Mouse (Mus musculus): ENCODE data around the gene Cpeb4.
A peak's percentile ranks its signal among the peaks of the same experiment; 100 is the strongest.
"Not testable (repeated sequence)": the region's sequence is repeated elsewhere in the genome, so short reads cannot be mapped to it uniquely, and the experiment has no call there.

Gene Cpeb4

GRCm38 (mm10) chr11:31871911-31872310 is at the start of gene Cpeb4:
Gene Cpeb4, plus strand, starts transcription at chr11:31872211.
- DNase-seq (ENCODE audit: low spot score): no peak

DNA sequence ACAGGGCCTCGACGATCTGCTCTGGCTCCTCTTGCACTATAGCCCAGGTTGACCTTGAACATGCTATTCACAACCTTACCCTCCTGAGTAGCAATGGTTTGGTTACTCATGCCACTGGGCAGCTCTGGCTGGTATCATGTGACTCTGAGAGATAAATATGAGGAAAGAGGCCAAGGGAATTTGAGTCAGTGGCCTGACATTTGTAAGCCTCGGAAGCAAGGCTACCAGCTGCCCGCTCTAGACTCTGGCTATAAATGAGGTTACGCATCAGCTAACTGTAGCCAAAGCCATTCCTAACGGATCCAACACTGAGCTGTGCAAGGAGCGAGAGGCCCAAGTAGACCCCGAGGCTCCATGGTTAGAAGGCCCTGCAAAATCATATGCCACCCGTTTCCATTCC is 49.5 kb upstream of the Cpeb4 start:
- DNase-seq (ENCODE audit: low spot score): peak; percentile 51

GRCm38 (mm10) chr11:31823513-31823912 is 48.5 kb upstream of the Cpeb4 start:
- no peak for DNase-seq (ENCODE audit: low spot score)

- DNase-seq (ENCODE audit: low spot score): peak; percentile 61
Measured at GRCm38 (mm10) chr11:31824504-31825166, 47.4 kb upstream of the Cpeb4 start.

DNA sequence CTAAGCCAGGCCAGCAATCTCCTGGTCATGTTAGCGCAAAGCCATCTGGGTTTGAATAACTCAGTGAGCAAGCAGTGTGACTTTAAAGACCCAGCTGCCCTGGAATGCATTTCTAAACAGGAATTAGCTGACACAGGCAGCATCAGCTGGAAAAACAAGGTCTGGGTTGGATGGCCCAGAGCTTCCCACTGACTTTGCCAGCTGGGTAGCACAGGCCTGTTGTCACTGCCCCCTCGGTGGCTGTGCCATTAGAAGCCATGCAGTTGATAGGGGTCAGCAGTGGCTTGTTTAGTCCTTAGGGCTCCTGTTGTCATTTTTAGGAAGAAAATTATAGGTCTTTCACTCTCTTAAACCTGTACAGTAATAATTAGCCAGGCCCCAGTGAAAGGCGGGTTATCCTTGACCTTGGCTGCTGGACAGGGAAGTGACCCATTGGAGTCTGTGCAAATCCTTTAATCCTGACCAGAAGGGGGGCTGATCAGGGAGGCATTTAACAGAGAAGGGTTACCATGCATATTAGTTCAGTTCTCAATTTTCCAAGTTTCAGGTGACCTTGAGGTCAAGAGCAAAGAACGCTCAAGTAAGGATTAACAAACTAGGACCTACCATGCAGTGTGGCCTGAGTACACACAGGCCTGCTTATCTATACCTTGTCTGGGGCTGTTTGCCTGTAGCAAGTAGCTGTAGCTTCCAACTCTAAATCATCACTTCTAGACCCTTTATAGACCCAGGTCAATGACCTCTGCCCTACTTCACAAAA is 43.8 kb upstream of the Cpeb4 start:
- no peak for DNase-seq (ENCODE audit: low spot score)

- DNase-seq (ENCODE audit: low spot score): no peak
Measured at GRCm38 (mm10) chr11:31828771-31829072, 43.3 kb upstream of the Cpeb4 start.

DNA sequence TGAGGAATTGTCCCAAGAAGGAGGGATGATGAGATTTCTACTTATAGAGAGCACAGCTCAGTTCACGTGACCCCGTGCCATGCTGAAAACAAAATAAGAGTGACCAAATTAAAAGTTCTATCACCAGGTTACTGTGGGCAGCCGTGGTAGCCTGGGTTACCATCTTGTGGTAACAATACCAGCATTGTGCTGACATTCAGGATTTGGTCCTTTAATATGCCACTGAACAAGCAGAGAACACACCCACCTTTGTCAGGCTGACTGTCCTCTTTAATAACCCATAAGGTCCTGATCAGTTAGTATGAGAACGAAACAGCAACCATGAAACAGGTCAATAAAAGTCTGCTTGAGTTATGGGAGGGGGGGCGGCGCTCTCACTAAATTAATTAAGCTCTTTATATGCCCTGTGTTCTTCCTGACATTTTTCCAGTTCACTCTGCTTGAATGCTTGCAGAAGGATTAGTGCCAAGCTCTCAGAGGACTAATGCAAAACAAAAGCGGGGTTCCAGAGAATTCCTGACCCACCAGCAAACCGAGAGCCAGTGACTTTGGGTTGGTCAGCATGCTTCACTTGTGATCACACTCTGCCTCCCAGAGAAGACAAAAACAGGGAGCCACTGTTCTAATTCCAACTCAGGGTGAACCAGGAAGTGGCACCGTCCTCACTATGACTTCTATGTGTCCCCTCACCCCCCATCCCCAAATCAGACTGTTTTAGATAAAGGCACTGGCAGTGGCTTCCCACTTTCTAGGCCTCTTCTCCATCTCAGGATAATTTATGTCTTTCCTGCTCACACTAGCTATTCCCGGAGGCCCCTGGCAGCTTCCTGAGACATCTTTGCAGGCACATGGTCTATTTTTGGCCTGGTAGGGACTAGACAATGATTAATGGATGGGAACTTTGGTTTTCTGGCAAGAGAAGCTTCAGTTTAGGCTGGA is 41.5 kb upstream of the Cpeb4 start:
- DNase-seq (ENCODE audit: low spot score): no peak

- no peak for DNase-seq (ENCODE audit: low spot score)
Measured at GRCm38 (mm10) chr11:31831451-31831850, 40.6 kb upstream of the Cpeb4 start.

GRCm38 (mm10) chr11:31831983-31832382 is 40.0 kb upstream of the Cpeb4 start:
- no peak for DNase-seq (ENCODE audit: low spot score)

- no peak for DNase-seq (ENCODE audit: low spot score)
Measured at GRCm38 (mm10) chr11:31832439-31832980, 39.5 kb upstream of the Cpeb4 start.

DNA sequence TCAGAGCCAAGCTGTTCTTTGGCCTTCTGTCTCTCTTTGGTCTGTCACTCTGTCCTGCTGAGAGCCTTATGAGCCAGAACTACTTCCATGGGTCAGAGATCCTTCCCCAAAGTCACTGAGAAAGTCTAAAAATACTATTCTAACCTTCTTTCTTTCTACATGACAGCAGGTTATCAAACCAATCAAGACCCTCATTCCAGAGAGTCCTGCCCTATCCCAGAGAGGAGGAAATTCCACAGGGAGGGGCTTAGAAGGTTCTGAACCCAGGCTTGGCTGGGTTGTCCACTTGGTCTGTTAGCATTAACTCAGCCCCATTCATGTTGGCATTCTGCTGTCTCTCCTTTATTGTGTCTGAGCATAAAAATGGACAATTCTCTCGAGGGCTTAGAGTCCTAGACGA is 38.5 kb upstream of the Cpeb4 start:
- no peak for DNase-seq (ENCODE audit: low spot score)

GRCm38 (mm10) chr11:31835352-31835751 is 36.7 kb upstream of the Cpeb4 start:
- no peak for DNase-seq (ENCODE audit: low spot score)

- DNase-seq (ENCODE audit: low spot score): no peak
Measured at GRCm38 (mm10) chr11:31837243-31837642, 34.8 kb upstream of the Cpeb4 start.

DNA sequence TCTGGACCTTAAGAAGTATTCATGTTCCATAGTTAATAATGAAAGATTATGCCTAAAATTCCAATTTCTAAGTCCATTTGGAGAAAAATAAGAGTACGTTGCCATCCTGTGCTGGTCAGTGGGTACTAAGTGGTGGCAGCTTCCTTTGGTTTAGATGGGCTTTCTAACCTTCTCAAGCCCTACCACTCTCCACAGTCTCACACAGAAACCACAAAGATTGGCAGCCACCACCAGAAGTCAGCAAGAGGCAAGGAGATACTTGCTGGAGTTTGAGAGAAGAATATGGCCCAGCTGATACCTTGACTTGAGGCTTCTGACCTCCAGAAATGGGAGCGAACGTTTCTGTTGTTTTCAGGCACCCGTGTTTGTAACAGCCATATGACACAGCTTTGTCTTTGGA is 34.3 kb upstream of the Cpeb4 start:
- DNase-seq (ENCODE audit: low spot score): no peak

DNA sequence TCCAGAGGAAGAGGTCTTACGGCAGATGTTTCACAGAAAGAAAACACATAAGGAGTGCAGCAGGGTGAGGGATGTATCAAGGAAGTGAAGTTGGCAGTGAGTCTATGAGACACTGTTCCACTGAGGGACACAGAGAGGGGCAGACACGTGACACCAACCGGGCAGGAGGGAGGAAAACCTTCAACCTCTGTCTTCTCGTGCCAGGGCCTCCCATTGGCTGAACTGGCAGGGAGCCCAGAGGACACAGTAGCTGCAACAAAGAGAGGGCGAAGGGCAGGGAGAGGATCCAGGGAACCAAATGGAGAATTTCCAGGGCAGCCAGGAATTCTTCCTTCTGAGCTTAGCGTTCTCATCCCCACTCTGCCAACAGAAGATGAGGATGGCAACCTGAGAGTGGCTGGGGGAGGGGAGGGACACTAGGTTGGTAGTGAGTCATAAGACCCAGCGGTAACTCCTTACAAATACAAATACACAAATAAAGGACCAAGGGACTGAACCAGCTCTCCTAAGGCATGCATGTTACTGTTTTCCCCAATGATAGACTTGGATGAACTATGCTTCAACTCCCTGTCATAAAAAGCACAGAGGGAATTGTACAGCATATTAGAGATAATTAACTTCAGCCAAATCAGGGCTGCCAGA is 33.4 kb upstream of the Cpeb4 start:
- DNase-seq (ENCODE audit: low spot score): peak; percentile 85

DNA sequence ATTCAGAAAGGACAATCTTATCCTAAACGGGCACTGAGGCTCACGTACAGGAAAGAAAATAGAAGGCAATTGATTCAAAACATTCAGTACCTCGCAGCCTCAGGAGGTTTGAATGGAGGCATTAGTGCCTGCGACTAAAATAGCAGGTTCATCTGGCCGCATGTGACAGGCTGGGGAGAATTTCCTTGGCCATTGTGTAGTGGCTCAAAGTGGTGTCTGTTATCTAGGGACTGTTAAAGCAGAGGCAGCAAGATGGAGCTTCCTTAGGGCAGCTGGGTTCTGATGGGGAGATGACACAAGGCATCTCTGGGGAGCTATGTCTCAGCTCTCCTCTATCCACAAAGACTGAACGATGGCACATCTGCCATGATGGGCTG is 32.9 kb upstream of the Cpeb4 start:
- DNase-seq (ENCODE audit: low spot score): no peak

DNA sequence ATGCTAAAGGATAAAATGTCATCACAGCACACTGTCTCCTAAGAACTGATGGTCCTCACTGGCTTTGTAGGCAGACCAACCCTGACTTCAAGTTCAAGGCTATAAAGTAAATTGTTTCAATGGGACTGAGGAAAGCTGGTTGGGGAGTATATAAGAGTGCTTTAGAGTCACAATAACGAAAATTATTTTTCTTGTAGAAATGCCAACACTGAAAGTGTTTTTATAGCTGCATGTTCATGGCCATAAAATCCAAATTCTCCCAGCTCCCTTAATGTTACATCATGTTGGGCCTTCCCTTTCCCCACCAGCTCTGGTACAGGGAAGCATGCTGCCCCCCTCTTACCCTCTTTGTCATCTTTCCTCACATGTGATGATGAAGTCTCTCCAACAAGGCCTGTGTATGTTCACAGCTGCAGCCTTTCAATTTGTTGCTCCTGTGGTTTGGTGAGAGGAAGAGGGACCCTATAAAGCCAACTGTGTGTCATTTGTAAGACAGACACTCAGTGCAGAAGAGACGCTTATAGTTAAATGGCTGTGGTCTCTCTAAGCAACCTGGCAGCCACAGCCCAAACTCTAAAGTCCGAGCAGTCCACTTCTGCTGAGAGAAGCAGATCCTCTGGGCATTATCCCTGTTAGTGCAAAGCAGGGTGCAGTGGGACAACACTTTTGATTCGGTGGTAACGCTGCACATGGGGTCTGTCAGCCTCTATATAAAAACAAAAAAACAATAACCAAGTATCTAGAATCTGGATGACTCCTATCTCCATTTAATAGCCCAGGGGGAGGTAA is 29.6 kb upstream of the Cpeb4 start:
- no peak for DNase-seq (ENCODE audit: low spot score)

DNA sequence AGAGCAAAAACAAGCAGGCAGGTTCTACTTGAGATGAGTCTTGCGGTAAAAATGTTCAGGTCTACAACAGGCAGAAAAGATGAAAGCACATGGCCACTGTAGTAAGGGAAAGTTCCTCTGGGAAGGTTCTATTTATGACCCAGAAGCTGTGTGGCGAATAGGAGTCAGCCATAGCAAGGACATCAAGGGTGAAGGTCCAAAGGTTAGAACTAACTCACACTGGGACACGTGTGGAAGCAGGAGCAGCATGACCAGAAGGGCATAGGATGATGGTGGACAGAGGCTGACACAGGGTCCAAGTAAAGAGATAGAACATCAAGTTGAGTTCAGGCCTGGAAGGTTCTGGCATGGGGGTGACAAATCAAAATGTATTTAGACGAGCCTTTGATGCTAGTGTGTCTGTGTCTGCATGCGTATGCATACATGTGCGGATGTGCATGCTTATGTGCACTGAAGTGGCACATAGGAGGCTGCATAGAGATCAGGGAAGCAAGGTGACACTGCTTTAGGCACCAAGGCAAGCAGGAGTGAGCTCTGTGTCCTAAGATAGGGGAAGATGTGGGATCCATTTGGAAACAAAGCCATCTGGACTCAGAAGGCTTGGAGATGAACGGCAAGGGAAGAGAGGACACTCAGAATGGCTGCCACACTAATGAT is 28.7 kb upstream of the Cpeb4 start:
- DNase-seq (ENCODE audit: low spot score): no peak

GRCm38 (mm10) chr11:31843834-31844188 is 28.2 kb upstream of the Cpeb4 start:
- DNase-seq (ENCODE audit: low spot score): peak; percentile 66

DNA sequence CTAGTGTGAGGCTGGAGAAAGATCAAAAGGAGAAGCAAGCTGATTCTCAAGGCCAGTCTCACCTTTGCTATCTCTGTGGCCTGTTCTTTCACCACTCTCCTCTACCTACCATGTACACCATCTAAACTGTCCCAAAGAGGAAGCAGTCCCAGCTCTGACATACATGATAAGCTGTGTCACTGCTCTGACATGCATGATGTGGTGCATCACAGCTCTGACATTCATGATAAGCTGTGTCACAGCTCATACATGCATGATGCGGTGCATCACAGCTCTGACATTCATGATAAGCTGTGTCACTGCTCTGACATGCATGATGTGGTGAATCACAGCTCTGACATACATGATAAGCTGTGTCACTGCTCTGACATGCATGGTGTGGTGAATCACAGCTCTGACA is 26.9 kb upstream of the Cpeb4 start:
- DNase-seq (ENCODE audit: low spot score): not testable (repeated sequence)
